Mouse (Mus musculus): ENCODE results near the gene Arl4c. TPM values are rescaled to one million over a fixed set of nuclear protein-coding genes. Genes with fewer than 3 reads are reported as not detected.
"Not testable (repeated sequence)": the region's sequence is repeated elsewhere in the genome, so short reads cannot be mapped to it uniquely, and the experiment has no call there.

The Arl4c gene
- total RNA-seq, 1 experiment from 2014 or later: 10.3 TPM

DNA sequence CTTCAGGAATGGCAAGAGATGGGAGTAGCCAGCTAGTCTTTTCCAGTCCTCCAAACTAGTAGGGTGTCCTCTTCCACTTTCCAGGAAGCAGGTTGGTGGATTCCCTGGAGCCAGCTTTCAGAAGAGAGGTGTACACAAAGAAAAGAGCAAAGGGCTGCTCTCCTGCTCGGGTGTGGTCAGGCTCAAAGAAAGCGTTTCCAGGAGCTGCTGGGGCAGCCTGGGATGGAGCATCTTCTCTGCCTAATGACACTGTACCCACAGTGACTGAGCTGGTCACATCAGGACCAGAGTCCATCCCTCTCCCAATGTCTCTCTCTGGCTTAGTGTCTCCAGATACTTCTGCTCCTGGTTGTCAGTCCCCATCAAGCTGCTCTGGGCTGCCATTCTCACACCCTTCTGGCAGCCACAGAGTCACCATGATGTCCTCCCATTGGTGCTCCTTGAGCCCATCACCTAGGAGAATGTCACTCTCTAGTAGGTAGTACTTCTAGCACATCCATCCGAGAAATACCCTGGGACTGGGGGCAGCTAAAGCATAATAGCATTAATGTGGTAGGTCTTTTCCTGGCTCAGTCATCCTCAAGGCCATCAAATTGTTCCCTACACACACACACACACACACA, 46.4 kb downstream of the Arl4c start:
- DNase-seq: no peak

GRCm38 (mm10) chr1:88654521-88655472, 47.2 kb downstream of the Arl4c start:
- DNase-seq: peak; percentile 25

DNA sequence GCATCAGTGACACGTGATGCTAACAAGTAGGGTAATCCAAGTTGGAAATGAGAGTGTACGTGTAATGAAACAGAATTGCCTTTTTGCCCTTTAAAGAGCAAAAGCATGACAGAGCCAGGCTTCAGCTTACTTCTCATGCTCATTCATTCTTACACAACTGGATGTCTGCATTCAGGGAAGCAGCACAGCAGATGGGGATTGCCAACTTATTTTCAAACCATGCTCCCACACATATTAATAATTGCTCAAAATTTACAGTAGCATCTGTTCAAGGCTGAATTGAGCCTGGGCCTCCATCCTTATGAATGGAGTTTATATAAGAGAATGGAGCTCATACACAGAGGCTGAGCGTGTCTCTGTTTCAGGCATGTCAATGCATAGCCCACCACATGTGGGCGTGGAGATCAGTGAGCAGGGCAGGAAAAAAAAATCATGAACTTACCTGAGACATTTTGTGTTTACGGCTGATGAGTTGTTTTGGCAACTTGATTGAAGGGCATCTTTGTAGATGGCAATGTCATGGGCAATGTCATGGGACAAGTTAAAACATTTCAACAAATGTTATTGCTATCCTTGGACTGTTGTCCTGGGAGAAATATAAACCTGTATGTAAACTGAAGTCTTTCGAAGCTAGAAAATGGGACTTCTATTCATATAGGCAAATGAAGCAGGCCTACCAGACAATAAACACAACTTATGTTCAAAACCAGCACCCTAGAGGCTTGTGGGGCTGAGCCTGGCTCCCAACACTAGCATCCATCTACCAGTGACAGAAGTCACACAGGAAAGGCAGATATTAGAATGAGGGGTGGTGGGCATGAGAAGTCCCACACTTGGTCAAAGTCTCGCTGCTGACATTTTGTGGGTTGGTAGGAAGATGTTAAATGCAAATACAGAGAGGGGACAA, 48.2 kb downstream of the Arl4c start:
- no peak for DNase-seq

DNA sequence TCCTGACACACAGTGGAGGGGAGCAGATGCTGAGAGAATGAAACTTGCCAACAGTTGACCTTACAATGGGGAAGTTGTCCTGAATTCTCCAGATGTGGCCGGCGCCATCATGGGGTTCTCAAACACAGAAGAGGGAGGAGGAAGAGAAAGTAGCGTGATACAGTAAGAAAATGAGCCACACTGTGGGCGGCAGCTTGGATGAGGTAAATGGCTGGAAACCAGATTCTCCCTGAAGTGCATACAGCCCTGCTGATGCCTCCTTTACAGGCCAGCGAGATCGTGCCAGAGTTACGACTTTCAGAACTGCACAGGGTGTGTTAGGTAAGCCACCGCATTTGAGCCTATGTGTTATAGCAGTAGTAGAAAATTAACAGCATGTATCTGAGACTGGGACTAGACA, 49.3 kb downstream of the Arl4c start:
- DNase-seq: no peak

GRCm38 (mm10) chr1:88651668-88652067, 50.4 kb downstream of the Arl4c start:
- DNase-seq: no peak

DNA sequence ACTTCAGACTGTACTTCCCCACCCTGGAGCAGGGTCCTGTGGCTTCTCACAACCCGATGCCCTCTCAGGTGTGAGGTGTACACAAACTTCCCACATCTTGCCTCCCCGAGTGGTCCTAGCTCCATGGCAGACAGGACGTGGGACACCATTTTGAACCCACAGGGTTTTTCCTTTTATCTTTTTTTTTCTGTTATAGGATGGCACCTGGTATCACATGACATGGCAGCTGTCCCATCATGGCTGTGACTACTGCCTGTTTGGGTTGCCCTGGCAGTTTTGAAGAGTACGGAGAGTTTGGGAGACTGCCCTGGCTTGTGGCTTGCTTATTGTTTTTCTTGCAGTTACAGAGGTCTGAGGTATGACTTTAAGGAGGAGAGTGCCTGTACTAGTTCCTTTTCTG, 53.3 kb downstream of the Arl4c start:
- no peak for DNase-seq

DNA sequence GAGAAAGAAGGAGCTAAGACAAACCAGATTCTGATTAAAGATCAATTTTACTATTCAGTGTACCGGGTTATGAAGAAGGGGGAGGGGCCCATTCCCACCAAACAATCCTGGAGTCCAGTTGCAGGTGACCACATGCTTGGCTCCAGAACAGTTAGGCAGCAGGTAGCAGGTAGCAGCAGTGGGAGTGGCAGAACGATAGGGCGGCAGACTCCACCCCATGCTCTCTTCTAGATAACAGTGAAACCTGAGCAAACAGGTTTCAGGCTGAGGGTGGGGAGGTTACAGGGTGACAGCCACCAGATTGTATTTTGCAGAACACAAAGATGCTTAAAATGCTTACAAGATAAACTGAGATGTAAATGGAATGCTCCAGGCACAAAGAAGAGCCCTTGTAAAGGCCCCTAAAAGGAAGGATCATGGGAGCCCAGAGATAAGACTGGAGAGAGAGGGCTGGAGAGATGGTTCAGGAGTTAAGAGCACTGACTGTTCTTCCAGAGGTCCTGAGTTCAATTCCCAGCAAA, 56.4 kb downstream of the Arl4c start:
- DNase-seq: no peak

GRCm38 (mm10) chr1:88644417-88644816, 57.6 kb downstream of the Arl4c start:
- DNase-seq: no peak

GRCm38 (mm10) chr1:88643181-88643823, 58.7 kb downstream of the Arl4c start:
- no peak for DNase-seq

DNA sequence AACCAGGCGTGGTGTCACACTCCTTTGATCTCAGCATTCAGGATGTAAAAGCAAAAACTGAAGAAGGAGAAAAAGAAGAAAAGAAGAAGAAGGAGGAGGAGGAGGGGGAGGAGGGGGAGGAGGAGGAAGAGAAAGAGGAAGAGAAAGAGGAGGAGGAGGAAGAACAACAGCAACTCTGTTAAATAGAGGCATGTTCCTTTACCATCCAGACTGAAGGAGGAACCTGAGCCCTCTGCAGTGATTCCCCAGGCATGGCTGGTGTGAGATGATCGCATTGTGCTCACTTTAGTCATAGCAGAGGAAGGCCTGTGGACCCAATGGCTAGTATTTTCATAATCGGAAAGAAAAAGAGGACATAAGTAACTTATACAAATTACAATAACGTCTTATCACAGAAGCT, 59.3 kb downstream of the Arl4c start:
- DNase-seq: no peak

DNA sequence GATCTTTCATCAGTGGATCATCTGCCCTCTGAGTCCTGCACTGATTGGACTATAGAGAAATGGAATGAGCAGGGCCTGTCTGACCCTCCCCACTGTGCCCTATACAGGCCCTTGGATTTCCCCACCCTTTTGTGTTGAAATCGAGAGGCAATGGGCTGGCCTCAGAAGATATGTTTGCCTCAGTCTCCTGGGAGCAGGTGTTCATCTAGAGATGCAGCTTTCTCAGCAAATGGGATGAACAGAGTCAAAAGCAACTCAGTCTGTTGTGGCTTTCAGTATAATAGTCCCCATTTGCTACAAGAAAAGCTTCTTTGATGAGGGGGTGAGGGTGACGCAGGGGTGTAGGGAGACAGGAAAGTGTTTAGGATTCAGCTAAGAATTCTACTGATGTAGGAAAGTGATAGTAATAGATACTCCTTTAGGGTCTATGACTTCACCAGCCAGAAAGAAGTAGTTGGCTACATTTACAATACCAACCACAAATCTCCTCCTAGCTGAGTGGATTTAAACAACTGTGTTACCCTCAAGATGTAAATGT, 60.3 kb downstream of the Arl4c start:
- no peak for DNase-seq

DNA sequence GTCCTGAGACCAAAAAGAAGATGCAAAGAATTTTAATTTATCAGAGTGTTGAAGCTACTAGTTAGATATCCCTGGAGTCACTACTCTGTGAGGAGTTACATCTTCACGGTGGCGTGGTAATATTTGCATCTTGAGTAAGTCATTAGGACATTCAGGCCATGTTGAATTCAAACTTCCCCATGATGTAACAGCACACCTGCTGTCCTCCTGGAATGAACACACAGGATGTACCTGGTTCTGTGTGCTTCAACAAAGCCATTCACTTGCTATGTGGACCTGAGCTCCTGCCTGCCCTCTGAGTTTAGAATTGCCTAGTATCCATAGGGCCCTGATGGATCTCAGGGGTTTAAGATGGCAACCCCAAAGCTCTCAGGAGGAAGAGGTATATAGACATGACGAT, 60.8 kb downstream of the Arl4c start:
- no peak for DNase-seq

- DNase-seq: peak; percentile 53
These were observed 62.4 kb downstream of the Arl4c start for GRCm38 (mm10) chr1:88639432-88640281.

GRCm38 (mm10) chr1:88638622-88639021, 63.4 kb downstream of the Arl4c start:
- no peak for DNase-seq

GRCm38 (mm10) chr1:88636579-88637161, 65.4 kb downstream of the Arl4c start:
- DNase-seq: not testable (repeated sequence)

GRCm38 (mm10) chr1:88635659-88636058, 66.4 kb downstream of the Arl4c start:
- DNase-seq: no peak

DNA sequence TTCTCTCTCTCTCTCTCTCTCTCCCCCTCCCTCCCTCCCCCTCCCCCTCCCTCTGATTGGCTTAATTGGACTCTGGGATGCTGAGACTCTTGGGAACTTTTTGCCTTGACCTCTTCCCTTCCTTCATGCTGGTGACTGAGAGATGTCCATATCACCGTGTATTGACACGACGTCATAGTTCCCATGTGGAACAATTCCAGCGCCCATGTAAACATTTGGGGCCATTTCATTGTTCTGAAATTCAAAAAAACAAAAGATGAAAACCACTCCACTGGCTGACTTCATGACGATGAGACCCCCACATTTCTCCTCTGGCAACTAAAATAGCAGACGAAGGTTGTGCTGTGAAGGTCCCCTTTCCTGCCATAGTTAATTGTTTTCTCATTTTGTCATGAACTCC, 69.2 kb downstream of the Arl4c start:
- no peak for DNase-seq

DNA sequence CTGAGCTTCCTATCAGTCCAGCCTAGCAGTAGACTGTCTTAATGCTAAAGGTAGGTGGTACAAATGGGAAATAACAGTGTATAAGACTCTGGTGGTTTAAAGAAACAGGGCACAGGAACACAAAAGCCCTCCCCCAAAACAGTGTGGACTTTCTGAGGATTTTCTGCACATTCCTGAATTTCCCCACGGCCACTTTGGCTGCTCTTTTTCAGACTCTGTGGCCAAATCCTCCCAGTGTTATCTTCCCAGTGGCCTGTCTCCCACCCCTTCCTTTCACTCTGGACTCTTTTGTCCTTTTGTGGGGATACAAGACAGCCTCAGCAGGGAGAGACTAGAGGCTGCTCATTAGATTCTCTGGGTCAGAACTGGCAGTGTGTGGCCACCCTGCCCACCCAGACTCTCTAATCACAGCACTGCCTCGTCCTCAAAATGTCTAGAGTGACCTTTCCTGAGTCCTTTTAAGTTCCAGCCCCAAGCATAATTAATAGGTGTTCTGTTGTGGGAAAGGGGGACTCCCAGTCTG, 72.0 kb downstream of the Arl4c start:
- no peak for DNase-seq

DNA sequence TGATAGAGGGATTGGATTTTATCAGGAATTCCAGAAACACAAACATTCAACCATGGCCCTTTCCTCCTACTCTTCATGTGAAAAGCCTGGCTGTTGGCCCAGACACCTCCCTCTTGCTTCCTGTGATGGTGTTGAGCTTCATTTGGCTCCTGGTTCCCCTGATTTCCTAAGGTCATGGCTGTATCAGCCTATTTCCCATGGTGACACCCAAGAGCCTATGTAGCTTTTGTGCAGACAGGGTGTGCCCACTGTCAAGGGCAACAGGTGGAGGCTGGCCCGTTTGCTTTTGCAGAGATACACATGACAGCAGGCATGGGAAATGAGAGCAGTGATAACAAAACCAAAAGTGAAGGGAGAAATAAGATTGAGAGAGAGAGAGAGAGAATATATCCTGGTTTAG, 76.8 kb downstream of the Arl4c start:
- DNase-seq: peak; percentile 24

DNA sequence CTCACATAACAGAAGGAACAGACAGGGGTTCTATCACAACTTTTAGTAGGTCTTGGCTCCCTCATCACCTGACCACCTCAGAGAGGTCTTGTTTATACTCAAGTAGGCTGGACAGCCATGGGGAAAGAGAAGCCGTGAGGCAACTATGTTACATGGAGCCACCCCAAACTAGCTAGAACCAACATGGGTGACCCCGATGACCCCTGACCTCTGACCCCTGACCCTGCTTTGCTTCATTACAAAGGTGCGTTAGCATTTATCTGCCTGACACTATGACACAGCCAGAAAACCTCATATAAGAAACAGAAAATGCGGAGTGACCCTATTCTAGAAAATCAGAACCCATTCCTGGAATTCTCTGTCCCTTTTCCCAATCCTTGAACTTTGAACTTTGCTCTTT, 77.6 kb downstream of the Arl4c start:
- no peak for DNase-seq
